Mouse (Mus musculus) heart, postnatal 14 days (tissue): Measurements from ENCODE around the gene Rasgef1b. TPM values are rescaled to one million over a fixed set of nuclear protein-coding genes. Genes with fewer than 3 reads are reported as not detected.
A peak's percentile ranks its signal among the peaks of the same experiment; 100 is the strongest.

ENCODE experiments used
- DNase-seq, 2 experiments: peaks; one replicate each; pipeline ENCODE4 v3.0.0; 2021 to 2022
- intact Hi-C: fragments of 180-260 bp; cut with DNase I; formaldehyde crosslinking; loops from one replicate; pipeline ENCODE4 v1.15.1; 2025
- long read RNA-seq, 2 experiments: library from polyadenylated mRNA; stranded (forward); transcript quantifications; one replicate each; pipeline ENCODE4 v2.0.0; 2021
- total RNA-seq, 2 experiments: library from RNA; stranded (reverse); gene quantifications; 2 replicates each; pipeline ENCODE4 v1.2.3; 2021

Gene Rasgef1b
- total RNA-seq = 10 to 100 TPM; 10.3 to 12.3 TPM
- long read RNA-seq, experiment 1, transcript Rasgef1b-201 (14 exons, 2,990 nt) = minor isoform, 6 of 23 reads
- long read RNA-seq, experiment 1, transcript Rasgef1b-209 (14 exons, 2,987 nt) = major isoform, 12 of 23 reads
- long read RNA-seq, experiment 1, partial matches to known transcripts = 3 of 23 reads
- long read RNA-seq, experiment 1, other reads (novel, unspliced or antisense) = 2 of 23 reads
- long read RNA-seq, experiment 2, transcript Rasgef1b-209 (14 exons, 2,987 nt) = major isoform, 5 of 12 reads
- long read RNA-seq, experiment 2, transcript Rasgef1b-201 (14 exons, 2,990 nt) = major isoform, 5 of 12 reads
- long read RNA-seq, experiment 2, partial matches to known transcripts = 0 of 12 reads
- long read RNA-seq, experiment 2, other reads (novel, unspliced or antisense) = 2 of 12 reads

- intact Hi-C loops = no loop called here
- DNase-seq = peak; percentile 80 to 86
Measured at GRCm38 (mm10) chr5:99728649-99729212, at the start of gene Rasgef1b. TSS of gene Rasgef1b (minus strand) at chr5:99729065.

GRCm38 (mm10) chr5:99775342-99775741 lies 46.5 kb upstream of the Rasgef1b start:
- intact Hi-C loops = no loop called here
- DNase-seq = no peak

GRCm38 (mm10) chr5:99773265-99773664 lies 44.4 kb upstream of the Rasgef1b start:
- no peak for DNase-seq
- intact Hi-C loops = no loop called here

- no peak for DNase-seq
- intact Hi-C loops = no loop called here
Measured at GRCm38 (mm10) chr5:99764246-99764645, 35.4 kb upstream of the Rasgef1b start.

- DNase-seq = no peak
- intact Hi-C loops = no loop called here
Measured at GRCm38 (mm10) chr5:99758859-99759258, 30.0 kb upstream of the Rasgef1b start.

GRCm38 (mm10) chr5:99753843-99754242 lies 25.0 kb upstream of the Rasgef1b start:
- no peak for DNase-seq
- intact Hi-C loops = no loop called here

GRCm38 (mm10) chr5:99753368-99753767 lies 24.5 kb upstream of the Rasgef1b start:
- intact Hi-C loops = no loop called here
- DNase-seq = no peak

GRCm38 (mm10) chr5:99752670-99753231 lies 23.9 kb upstream of the Rasgef1b start:
- intact Hi-C loops = no loop called here
- DNase-seq = no peak

GRCm38 (mm10) chr5:99748417-99748816 lies 19.6 kb upstream of the Rasgef1b start:
- intact Hi-C loops = no loop called here

GRCm38 (mm10) chr5:99746087-99746486 lies 17.2 kb upstream of the Rasgef1b start:
- DNase-seq = no peak
- intact Hi-C loops = no loop called here

More at GRCm38 (mm10) chr5:99748417-99748816, 19.6 kb upstream of the Rasgef1b start:
- no peak for DNase-seq

- no peak for DNase-seq
- intact Hi-C loops = no loop called here
Measured at GRCm38 (mm10) chr5:99742874-99743273, 14.0 kb upstream of the Rasgef1b start.

- DNase-seq = no peak
- intact Hi-C loops = no loop called here
Measured at GRCm38 (mm10) chr5:99742056-99742455, 13.2 kb upstream of the Rasgef1b start.

- no peak for DNase-seq
- intact Hi-C loops = no loop called here
Measured at GRCm38 (mm10) chr5:99737937-99738727, 9.3 kb upstream of the Rasgef1b start.

GRCm38 (mm10) chr5:99729931-99730330 lies 1.1 kb upstream of the Rasgef1b start:
- intact Hi-C loops = no loop called here
- no peak for DNase-seq

- intact Hi-C loops = no loop called here
- DNase-seq = peak; percentile 6 to 20
Measured at GRCm38 (mm10) chr5:99729361-99729882, 557 bp upstream of the Rasgef1b start.

- peak in 1 of 2 experiments; percentile 2 for DNase-seq
- intact Hi-C loops = no loop called here
Measured at GRCm38 (mm10) chr5:99728027-99728451, 826 bp downstream of the Rasgef1b start.

- DNase-seq = no peak
- intact Hi-C loops = no loop called here
Measured at GRCm38 (mm10) chr5:99723941-99724340, 4.9 kb downstream of the Rasgef1b start.

GRCm38 (mm10) chr5:99722310-99722709 lies 6.6 kb downstream of the Rasgef1b start:
- intact Hi-C loops = no loop called here
- DNase-seq = no peak

GRCm38 (mm10) chr5:99720554-99720953 lies 8.3 kb downstream of the Rasgef1b start:
- intact Hi-C loops = no loop called here
- DNase-seq = no peak

GRCm38 (mm10) chr5:99717917-99718316 lies 10.9 kb downstream of the Rasgef1b start:
- intact Hi-C loops = no loop called here
- DNase-seq = no peak
